Mouse (Mus musculus): ENCODE measurements around the gene Flg. TPM values are rescaled to one million over a fixed set of nuclear protein-coding genes. Genes with fewer than 3 reads are reported as not detected.

Gene Flg
- polyA plus RNA-seq (2012; ENCODE audit: insufficient read depth, low replicate concordance): not detected in 2 replicates

DNA sequence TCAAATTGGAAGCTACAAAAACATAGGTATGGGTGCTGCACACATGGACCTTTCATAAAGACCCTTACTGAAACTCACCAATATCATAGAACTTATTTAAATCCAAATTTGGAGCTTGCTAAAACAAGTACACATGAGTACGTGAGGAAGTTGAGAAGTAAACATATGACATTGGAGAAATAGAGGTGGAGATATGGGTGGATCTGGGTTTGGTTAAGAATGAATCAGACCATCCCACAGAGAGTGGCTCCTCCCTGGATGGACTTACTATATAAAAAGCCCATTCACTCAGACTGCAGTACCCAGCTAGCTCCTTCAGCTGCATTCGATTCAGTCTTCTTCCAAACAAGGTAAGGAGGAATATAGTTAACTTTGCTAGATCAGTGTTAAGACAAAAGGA is at the start of gene Flg:
Gene Flg (plus strand): TSS at position 301 of the 400 bp plus-strand sequence.
- Histone ChIP-seq H3K36me3 (replicated peaks; ENCODE audit: low read length) (no peaks in the 10 kb centered on the region), H3K9me3 (peaks cover 5% of the 10 kb centered on the region), H3K4me3 (replicated peaks) (no peak within 1 kb of the TSS), H3K4me1 (no peaks in the 10 kb centered on the region), H3K27me3 (replicated peaks) (no peaks in the 10 kb centered on the region)
- TF ChIP-seq GATA1 (IDR thresholded peaks at IDR 0.05; ENCODE audit: borderline replicate concordance, low read length): no peak
- no peak for TF ChIP-seq FLI1 (IDR thresholded peaks at IDR 0.05; ENCODE audit: low read length)

GRCm38 (mm10) chr3:93297542-93297941 is 24.2 kb downstream of the Flg start:
- no peaks in the 10 kb centered on the region for H3K4me1 ChIP-seq
- no peak for TF ChIP-seq FLI1 (IDR thresholded peaks at IDR 0.05; ENCODE audit: low read length)
- no peak for TF ChIP-seq GATA1 (IDR thresholded peaks at IDR 0.05; ENCODE audit: borderline replicate concordance, low read length)
- no peak overlapping the region for H3K4me3 ChIP-seq (replicated peaks)
- H3K9me3 ChIP-seq: peaks cover 5% of the 10 kb centered on the region
- no peaks in the 10 kb centered on the region for H3K27me3 ChIP-seq (replicated peaks)
- H3K36me3 ChIP-seq (replicated peaks; ENCODE audit: low read length): no peaks in the 10 kb centered on the region

GRCm38 (mm10) chr3:93299832-93300231 is 26.5 kb downstream of the Flg start:
- Histone ChIP-seq H3K36me3 (replicated peaks; ENCODE audit: low read length) (no peaks in the 10 kb centered on the region), H3K4me3 (replicated peaks) (no peak overlapping the region), H3K27me3 (replicated peaks) (no peaks in the 10 kb centered on the region), H3K9me3 (peaks cover 9% of the 10 kb centered on the region), H3K4me1 (no peaks in the 10 kb centered on the region)
- no peak for TF ChIP-seq GATA1 (IDR thresholded peaks at IDR 0.05; ENCODE audit: borderline replicate concordance, low read length)
- TF ChIP-seq FLI1 (IDR thresholded peaks at IDR 0.05; ENCODE audit: low read length): no peak

DNA sequence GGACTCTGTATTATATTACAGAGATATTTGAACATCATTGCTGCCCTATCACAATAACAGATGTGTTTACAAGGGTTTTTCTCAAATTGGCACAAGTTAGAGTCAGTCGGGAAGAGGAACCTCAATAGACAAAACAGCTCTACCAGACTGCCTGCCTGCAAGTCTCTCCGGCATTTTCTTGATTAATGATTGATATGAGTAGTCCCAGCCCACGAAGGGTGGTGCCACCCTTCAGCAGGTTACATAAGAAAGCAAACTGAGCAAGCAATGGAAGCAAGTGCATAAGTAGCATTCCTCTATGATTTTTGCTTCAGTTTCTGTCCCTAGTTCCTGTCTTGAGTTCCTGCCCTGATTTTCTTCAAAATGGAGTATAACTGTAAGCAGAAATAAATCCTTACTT is 28.6 kb downstream of the Flg start:
- H3K4me1 ChIP-seq: no peaks in the 10 kb centered on the region
- no peaks in the 10 kb centered on the region for H3K27me3 ChIP-seq (replicated peaks)
- H3K4me3 ChIP-seq (replicated peaks): no peak overlapping the region
- TF ChIP-seq GATA1 (IDR thresholded peaks at IDR 0.05; ENCODE audit: borderline replicate concordance, low read length) (no peak), FLI1 (IDR thresholded peaks at IDR 0.05; ENCODE audit: low read length) (no peak)
- no peaks in the 10 kb centered on the region for H3K36me3 ChIP-seq (replicated peaks; ENCODE audit: low read length)
- peaks cover 9% of the 10 kb centered on the region for H3K9me3 ChIP-seq

- Histone ChIP-seq H3K4me1 (no peaks in the 10 kb centered on the region), H3K27me3 (replicated peaks) (no peaks in the 10 kb centered on the region), H3K36me3 (replicated peaks; ENCODE audit: low read length) (no peaks in the 10 kb centered on the region), H3K4me3 (replicated peaks) (no peak overlapping the region), H3K9me3 (peaks cover 4% of the 10 kb centered on the region; the same call in 1 of the 2 replicates)
- TF ChIP-seq FLI1 (IDR thresholded peaks at IDR 0.05; ENCODE audit: low read length): no peak
- TF ChIP-seq GATA1 (IDR thresholded peaks at IDR 0.05; ENCODE audit: borderline replicate concordance, low read length): no peak
Measured at GRCm38 (mm10) chr3:93306142-93306541, 32.8 kb downstream of the Flg start.

DNA sequence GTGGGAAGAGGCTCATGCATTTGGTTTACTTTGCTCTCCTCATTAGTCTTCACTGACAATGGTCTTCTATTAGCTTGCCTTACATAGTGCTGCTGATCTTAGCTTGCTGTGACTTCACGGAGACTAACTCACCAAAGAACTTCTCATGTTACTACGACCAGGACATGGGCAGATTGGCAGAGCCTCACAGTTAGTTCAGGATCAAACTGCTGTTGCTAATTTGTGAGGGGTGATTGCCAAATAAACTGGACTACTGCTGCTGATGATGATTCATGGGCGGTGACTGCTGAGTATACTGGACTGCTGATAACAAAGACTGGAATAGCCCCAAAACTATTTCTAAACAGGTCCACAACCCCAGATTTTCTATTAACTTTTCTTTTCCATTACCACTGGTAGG is 38.0 kb downstream of the Flg start:
- Histone ChIP-seq H3K4me1 (no peaks in the 10 kb centered on the region), H3K9me3 (no peaks in the 10 kb centered on the region), H3K36me3 (replicated peaks; ENCODE audit: low read length) (no peaks in the 10 kb centered on the region), H3K27me3 (replicated peaks) (no peaks in the 10 kb centered on the region), H3K4me3 (replicated peaks) (no peak overlapping the region)
- TF ChIP-seq GATA1 (IDR thresholded peaks at IDR 0.05; ENCODE audit: borderline replicate concordance, low read length): no peak
- no peak for TF ChIP-seq FLI1 (IDR thresholded peaks at IDR 0.05; ENCODE audit: low read length)

- H3K9me3 ChIP-seq: no peaks in the 10 kb centered on the region
Measured at GRCm38 (mm10) chr3:93314388-93314787, 41.1 kb downstream of the Flg start.

GRCm38 (mm10) chr3:93319449-93319848 is 46.1 kb downstream of the Flg start, which contains the start of gene Hrnr:
Gene Hrnr (plus strand): TSS chr3:93319749.
- no peaks in the 10 kb centered on the region for H3K27me3 ChIP-seq (replicated peaks)
- no peaks in the 10 kb centered on the region for H3K36me3 ChIP-seq (replicated peaks; ENCODE audit: low read length)
- H3K4me3 ChIP-seq (replicated peaks): no peak within 1 kb of the TSS
- TF ChIP-seq FLI1 (IDR thresholded peaks at IDR 0.05; ENCODE audit: low read length): no peak
- TF ChIP-seq GATA1 (IDR thresholded peaks at IDR 0.05; ENCODE audit: borderline replicate concordance, low read length): no peak
- no peaks in the 10 kb centered on the region for H3K4me1 ChIP-seq
- H3K9me3 ChIP-seq: no peaks in the 10 kb centered on the region

More at GRCm38 (mm10) chr3:93314388-93314787, 41.1 kb downstream of the Flg start:
- H3K4me3 ChIP-seq (replicated peaks): no peak overlapping the region
- no peaks in the 10 kb centered on the region for H3K27me3 ChIP-seq (replicated peaks)
- H3K36me3 ChIP-seq (replicated peaks; ENCODE audit: low read length): no peaks in the 10 kb centered on the region
- no peaks in the 10 kb centered on the region for H3K4me1 ChIP-seq
- no peak for TF ChIP-seq GATA1 (IDR thresholded peaks at IDR 0.05; ENCODE audit: borderline replicate concordance, low read length)
- TF ChIP-seq FLI1 (IDR thresholded peaks at IDR 0.05; ENCODE audit: low read length): no peak

DNA sequence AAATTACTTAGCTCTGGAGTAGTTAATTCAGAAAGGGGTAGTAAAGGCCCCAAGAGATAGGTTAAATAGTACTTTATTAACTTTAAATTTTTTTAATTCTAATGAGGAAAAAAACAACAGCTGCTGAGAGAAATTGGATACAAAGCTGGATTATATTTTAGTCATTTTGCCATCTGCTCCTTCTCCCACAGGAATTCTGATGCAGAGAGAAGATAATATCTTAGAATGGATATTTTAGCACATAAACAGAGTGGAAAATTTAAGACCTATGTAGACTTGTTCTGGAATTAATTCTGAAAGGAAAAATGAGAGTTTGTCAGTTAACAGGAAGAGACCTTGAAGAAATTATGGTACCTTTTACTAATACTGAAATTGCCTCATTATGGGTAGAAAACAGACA is 64.4 kb downstream of the Flg start:
- no peak for TF ChIP-seq FLI1 (IDR thresholded peaks at IDR 0.05; ENCODE audit: low read length)
- TF ChIP-seq GATA1 (IDR thresholded peaks at IDR 0.05; ENCODE audit: borderline replicate concordance, low read length): no peak
- H3K9me3 ChIP-seq: no peaks in the 10 kb centered on the region
- no peak overlapping the region for H3K4me3 ChIP-seq (replicated peaks)
- H3K27me3 ChIP-seq (replicated peaks): no peaks in the 10 kb centered on the region
- no peaks in the 10 kb centered on the region for H3K36me3 ChIP-seq (replicated peaks; ENCODE audit: low read length)
- H3K4me1 ChIP-seq: no peaks in the 10 kb centered on the region

GRCm38 (mm10) chr3:93340021-93340420 is 66.7 kb downstream of the Flg start:
- Histone ChIP-seq H3K36me3 (replicated peaks; ENCODE audit: low read length) (no peaks in the 10 kb centered on the region), H3K27me3 (replicated peaks) (no peaks in the 10 kb centered on the region), H3K4me3 (replicated peaks) (no peak overlapping the region), H3K4me1 (no peaks in the 10 kb centered on the region), H3K9me3 (no peaks in the 10 kb centered on the region)
- no peak for TF ChIP-seq FLI1 (IDR thresholded peaks at IDR 0.05; ENCODE audit: low read length)
- no peak for TF ChIP-seq GATA1 (IDR thresholded peaks at IDR 0.05; ENCODE audit: borderline replicate concordance, low read length)

Other genes with a start within 250 kb of the Flg start
- gene Gm4858, start 204.7 kb upstream of the Flg start, polyA plus RNA-seq (2012; ENCODE audit: insufficient read depth, low replicate concordance): not detected in 2 replicates
- not detected in 2 replicates for gene Crnn, start 128.7 kb upstream of the Flg start, polyA plus RNA-seq (2012; ENCODE audit: insufficient read depth, low replicate concordance)
- gene Flg2, start 76.2 kb upstream of the Flg start, polyA plus RNA-seq (2012; ENCODE audit: insufficient read depth, low replicate concordance): not detected in 2 replicates
- not detected in 2 replicates for gene Hrnr, start 46.2 kb downstream of the Flg start, polyA plus RNA-seq (2012; ENCODE audit: insufficient read depth, low replicate concordance)
- not detected in 2 replicates for gene Rptn, start 120.2 kb downstream of the Flg start, polyA plus RNA-seq (2012; ENCODE audit: insufficient read depth, low replicate concordance)
- gene Tchh, start 168.8 kb downstream of the Flg start, polyA plus RNA-seq (2012; ENCODE audit: insufficient read depth, low replicate concordance): not detected in 2 replicates
- not detected in 2 replicates for gene Tchhl1, start 195.2 kb downstream of the Flg start, polyA plus RNA-seq (2012; ENCODE audit: insufficient read depth, low replicate concordance)
- 4.3 and 39.4 TPM in 2 replicates for gene S100a11, start 247.0 kb downstream of the Flg start, polyA plus RNA-seq (2012; ENCODE audit: insufficient read depth, low replicate concordance)